Mouse (Mus musculus): Measurements from ENCODE around the gene Olfr1366. TPM values are rescaled to one million over a fixed set of nuclear protein-coding genes. Genes with fewer than 3 reads are reported as not detected.

Gene Olfr1366
- 0.14 and 0.18 TPM in 2 replicates for polyA plus RNA-seq (2015; fragmentation: Nextera tagmentation; extraction: Ambion mirVana)

DNA sequence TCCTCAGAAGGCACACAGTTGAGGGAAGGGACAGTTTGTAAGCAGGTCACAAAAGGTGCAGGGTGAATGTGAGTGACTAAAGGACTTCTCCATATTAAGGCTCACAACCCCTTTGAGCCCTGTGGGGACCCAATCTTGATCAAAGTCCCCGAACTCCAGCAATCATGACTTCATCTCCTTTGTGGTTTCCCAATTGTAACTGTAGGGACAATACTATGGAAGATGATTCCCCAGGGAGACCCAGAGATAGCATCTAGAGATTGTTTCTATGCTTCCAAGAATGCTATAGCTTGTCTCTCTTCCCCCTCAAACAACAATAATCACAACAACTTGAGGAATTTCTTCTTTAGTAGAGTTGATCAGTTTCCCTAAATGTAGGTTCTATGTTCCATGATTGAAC lies at the start of gene Olfr1366:
Olfr1366 (minus strand) TSS at position 101 of the 400 bp plus-strand sequence.
- no peaks in the 10 kb centered on the region for H3K4me1 ChIP-seq (ENCODE audit: control insufficient read depth, insufficient read depth, low read length)
- ATAC-seq (ENCODE audit: insufficient read depth, low FRiP score) = no peak
- no peaks in the 10 kb centered on the region for H3K27me3 ChIP-seq (ENCODE audit: control insufficient read depth, insufficient read depth, low read length)
- H3K9me3 ChIP-seq (replicated peaks; ENCODE audit: control insufficient read depth, low read length) = no peaks in the 10 kb centered on the region
- no peak within 1 kb of the TSS for H3K4me2 ChIP-seq (ENCODE audit: low read depth, low read length)
- no peak within 1 kb of the TSS for H3K27ac ChIP-seq (ENCODE audit: low read length)
- no peaks in the 10 kb centered on the region for H3K36me3 ChIP-seq (ENCODE audit: control insufficient read depth, insufficient read depth, low read length)
- 77% methylated on average over 1 of the region's 1 CpGs for WGBS
- no peak within 1 kb of the TSS for H3K9ac ChIP-seq (ENCODE audit: low read length)
- no peak within 1 kb of the TSS for H3K4me3 ChIP-seq (replicated peaks; ENCODE audit: low read length)

DNA sequence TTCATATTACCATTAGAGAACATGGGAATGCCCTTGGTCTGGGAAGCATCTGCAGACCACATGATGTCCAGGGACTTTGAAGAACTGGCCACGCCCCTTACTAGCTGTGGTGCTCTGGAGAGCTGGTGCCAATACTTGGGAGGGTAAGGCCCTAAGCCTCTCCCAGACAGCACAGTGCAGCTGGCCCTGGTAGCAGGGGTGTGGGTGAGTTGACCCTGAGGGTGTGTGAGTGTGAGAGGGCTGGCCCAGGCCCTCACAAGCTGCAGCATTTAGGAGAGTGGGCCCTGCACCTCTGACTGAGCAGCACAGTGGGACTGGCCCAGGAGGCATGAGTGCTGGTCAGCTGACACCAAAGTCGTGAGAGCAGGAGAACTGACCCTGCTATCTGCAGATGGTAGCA lies 49.0 kb upstream of the Olfr1366 start:
- Histone ChIP-seq H3K4me3 (replicated peaks; ENCODE audit: low read length) (no peak overlapping the region), H3K4me2 (ENCODE audit: low read depth, low read length) (no peak overlapping the region), H3K27me3 (ENCODE audit: control insufficient read depth, insufficient read depth, low read length) (no peaks in the 10 kb centered on the region), H3K4me1 (ENCODE audit: control insufficient read depth, insufficient read depth, low read length) (no peaks in the 10 kb centered on the region), H3K27ac (ENCODE audit: low read length) (no peak overlapping the region), H3K36me3 (ENCODE audit: control insufficient read depth, insufficient read depth, low read length) (no peaks in the 10 kb centered on the region), H3K9ac (ENCODE audit: low read length) (no peak overlapping the region), H3K9me3 (replicated peaks; ENCODE audit: control insufficient read depth, low read length) (0 out of 2 replicates have a peak, but pooled peaks cover 3% of the 10 kb centered on the region)
- WGBS = 46% methylated on average over 2 of the region's 2 CpGs
- ATAC-seq (ENCODE audit: insufficient read depth, low FRiP score) = no peak; the same call in 1 of the 2 replicates

DNA sequence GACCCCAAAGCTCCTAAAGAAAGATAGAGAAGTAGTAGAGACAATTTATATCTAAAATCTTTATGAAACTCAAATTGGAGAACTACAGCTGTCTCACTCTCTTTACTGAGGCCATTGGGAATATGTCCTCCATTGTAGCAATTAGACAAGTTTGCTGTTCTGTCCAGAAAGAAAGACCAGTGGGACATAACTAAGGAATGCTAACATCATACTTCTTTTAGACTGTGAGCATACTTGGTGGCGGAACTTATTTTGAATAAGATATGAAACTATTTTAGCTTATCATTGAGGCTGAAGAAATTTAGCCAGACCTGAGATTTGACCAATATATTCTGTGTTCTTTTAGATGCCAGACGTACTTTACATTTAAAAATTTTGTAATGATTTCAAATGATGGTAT lies 39.1 kb upstream of the Olfr1366 start, which contains the start of gene Olfr1364:
Olfr1364 (minus strand) TSS at position 101 of the 400 bp plus-strand sequence.
- no peak for ATAC-seq (ENCODE audit: insufficient read depth, low FRiP score)

DNA sequence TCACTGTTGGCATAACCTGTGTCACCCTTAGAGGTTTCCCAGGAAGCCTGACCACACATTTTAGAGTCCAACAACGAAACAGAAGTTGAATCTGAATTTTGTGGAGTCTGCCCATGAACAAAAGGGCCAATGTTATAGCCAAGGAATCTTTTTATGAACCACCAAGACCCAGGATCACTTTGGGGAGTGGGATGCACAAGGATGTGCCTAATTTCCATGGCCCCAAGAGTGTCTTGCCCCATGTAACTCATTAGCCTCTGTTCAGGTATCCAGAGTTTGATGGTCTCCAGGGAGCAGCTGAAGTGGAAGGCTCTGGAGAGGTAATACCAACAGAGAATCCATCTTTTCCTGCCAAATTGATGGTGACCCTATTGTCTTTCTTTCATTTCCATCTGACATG lies 17.2 kb upstream of the Olfr1366 start, which contains the start of gene Olfr1535:
Olfr1535 (minus strand) TSS at position 101 of the 400 bp plus-strand sequence.
- Histone ChIP-seq H3K4me3 (replicated peaks; ENCODE audit: low read length) (no peak within 1 kb of the TSS), H3K9ac (ENCODE audit: low read length) (no peak within 1 kb of the TSS), H3K27me3 (ENCODE audit: control insufficient read depth, insufficient read depth, low read length) (no peaks in the 10 kb centered on the region), H3K4me2 (ENCODE audit: low read depth, low read length) (no peak within 1 kb of the TSS), H3K36me3 (ENCODE audit: control insufficient read depth, insufficient read depth, low read length) (no peaks in the 10 kb centered on the region), H3K4me1 (ENCODE audit: control insufficient read depth, insufficient read depth, low read length) (no peaks in the 10 kb centered on the region), H3K27ac (ENCODE audit: low read length) (no peak within 1 kb of the TSS), H3K9me3 (replicated peaks; ENCODE audit: control insufficient read depth, low read length) (no peaks in the 10 kb centered on the region)
- no peak for ATAC-seq (ENCODE audit: insufficient read depth, low FRiP score)
- WGBS = 51% methylated on average over 1 of the region's 1 CpGs

More for the DNA sequence above, 39.1 kb upstream of the Olfr1366 start, which contains the start of gene Olfr1364:
- 86% methylated on average over 2 of the region's 2 CpGs for WGBS
- Histone ChIP-seq H3K27ac (ENCODE audit: low read length) (no peak within 1 kb of the TSS), H3K36me3 (ENCODE audit: control insufficient read depth, insufficient read depth, low read length) (no peaks in the 10 kb centered on the region), H3K4me2 (ENCODE audit: low read depth, low read length) (no peak within 1 kb of the TSS), H3K9ac (ENCODE audit: low read length) (no peak within 1 kb of the TSS), H3K4me3 (replicated peaks; ENCODE audit: low read length) (no peak within 1 kb of the TSS), H3K27me3 (ENCODE audit: control insufficient read depth, insufficient read depth, low read length) (no peaks in the 10 kb centered on the region), H3K9me3 (replicated peaks; ENCODE audit: control insufficient read depth, low read length) (no peaks in the 10 kb centered on the region), H3K4me1 (ENCODE audit: control insufficient read depth, insufficient read depth, low read length) (no peaks in the 10 kb centered on the region)

DNA sequence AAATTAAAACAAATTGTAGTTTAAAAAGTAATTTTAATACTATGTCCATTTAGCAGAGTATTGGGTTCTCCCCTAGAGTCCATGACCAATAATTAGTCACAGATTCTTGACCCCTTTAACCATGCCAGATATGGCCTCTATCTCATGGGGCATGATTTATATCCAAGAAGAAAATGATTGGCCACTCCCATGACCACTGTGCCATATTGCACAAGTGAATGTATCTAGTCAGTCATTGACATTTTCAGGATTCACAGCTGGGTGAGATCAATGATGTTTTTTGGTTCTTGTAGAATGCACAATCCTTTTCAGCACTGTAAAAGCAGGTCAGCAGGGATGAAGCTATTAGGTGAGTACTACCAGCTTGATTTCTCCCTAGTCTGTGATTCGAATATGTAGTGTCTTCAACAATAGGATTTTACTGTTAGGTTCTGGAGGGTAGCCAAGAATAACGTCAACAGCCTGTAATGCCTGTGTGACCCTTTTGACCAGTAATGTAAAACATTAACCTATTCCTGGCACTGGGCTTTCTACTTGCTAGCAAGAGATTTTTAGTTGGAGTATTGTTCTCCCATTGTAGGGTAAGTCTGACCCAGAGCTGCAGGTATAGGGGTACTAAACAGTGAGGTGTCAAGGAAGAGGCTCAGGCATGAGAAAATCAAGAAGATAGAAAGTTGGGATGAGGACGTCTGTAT lies 8.0 kb upstream of the Olfr1366 start:
- no peak overlapping the region for H3K27ac ChIP-seq (ENCODE audit: low read length)
- no peak for ATAC-seq (ENCODE audit: insufficient read depth, low FRiP score)
- H3K4me2 ChIP-seq (ENCODE audit: low read depth, low read length) = no peak overlapping the region
- H3K9me3 ChIP-seq (replicated peaks; ENCODE audit: control insufficient read depth, low read length) = no peaks in the 10 kb centered on the region
- no peak overlapping the region for H3K4me3 ChIP-seq (replicated peaks; ENCODE audit: low read length)
- H3K9ac ChIP-seq (ENCODE audit: low read length) = no peak overlapping the region
- WGBS = 36% methylated on average over 3 of the region's 3 CpGs
- no peaks in the 10 kb centered on the region for H3K4me1 ChIP-seq (ENCODE audit: control insufficient read depth, insufficient read depth, low read length)
- H3K27me3 ChIP-seq (ENCODE audit: control insufficient read depth, insufficient read depth, low read length) = no peaks in the 10 kb centered on the region
- no peaks in the 10 kb centered on the region for H3K36me3 ChIP-seq (ENCODE audit: control insufficient read depth, insufficient read depth, low read length)

DNA sequence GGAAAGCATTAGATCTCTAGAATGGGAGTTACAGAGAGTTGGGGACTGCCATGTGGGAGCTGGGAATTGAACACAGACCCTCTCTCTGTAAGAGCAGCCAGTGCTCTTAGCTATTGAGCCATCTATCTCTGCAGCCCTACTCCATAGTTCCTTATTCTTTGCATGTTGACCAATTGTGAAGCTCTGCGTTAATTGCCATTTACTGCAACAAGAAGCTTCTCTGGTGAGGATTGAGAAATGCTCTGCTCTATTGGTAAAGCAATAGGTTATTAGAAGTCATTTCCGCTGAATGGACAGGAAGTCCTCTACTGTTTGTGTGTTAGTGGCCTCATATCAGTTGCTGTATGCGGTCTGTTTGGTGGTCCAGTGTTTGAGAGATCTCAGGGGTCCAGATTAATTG lies 6.9 kb upstream of the Olfr1366 start:
- no peak overlapping the region for H3K9ac ChIP-seq (ENCODE audit: low read length)
- no peaks in the 10 kb centered on the region for H3K4me1 ChIP-seq (ENCODE audit: control insufficient read depth, insufficient read depth, low read length)
- no peaks in the 10 kb centered on the region for H3K27me3 ChIP-seq (ENCODE audit: control insufficient read depth, insufficient read depth, low read length)
- no peaks in the 10 kb centered on the region for H3K9me3 ChIP-seq (replicated peaks; ENCODE audit: control insufficient read depth, low read length)
- no peak overlapping the region for H3K4me2 ChIP-seq (ENCODE audit: low read depth, low read length)
- no peak for ATAC-seq (ENCODE audit: insufficient read depth, low FRiP score)
- H3K36me3 ChIP-seq (ENCODE audit: control insufficient read depth, insufficient read depth, low read length) = no peaks in the 10 kb centered on the region
- WGBS = 86% methylated on average over 3 of the region's 3 CpGs
- H3K4me3 ChIP-seq (replicated peaks; ENCODE audit: low read length) = no peak overlapping the region
- H3K27ac ChIP-seq (ENCODE audit: low read length) = no peak overlapping the region

DNA sequence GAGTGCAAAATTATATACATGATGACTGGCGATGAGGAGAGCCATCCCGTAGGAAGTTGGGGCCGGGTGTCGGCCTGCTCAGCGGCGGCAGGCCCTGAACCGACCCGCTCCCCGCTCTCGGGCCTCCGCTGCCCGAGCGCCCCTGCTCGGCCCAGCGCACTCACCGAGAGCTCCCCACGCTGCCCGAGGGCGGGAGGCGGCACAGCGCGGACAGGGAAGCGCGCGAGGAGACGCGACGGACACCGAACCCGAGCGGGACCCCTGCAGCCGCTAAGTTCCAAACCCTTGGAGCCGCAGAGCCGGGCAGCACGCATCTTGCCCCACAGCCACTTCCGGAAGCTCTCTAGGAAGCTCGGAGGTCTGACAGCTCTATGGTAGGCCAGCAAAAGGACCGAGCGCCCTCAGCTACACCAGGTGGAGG lies 11.8 kb downstream of the Olfr1366 start, which contains the start of gene Zkscan8:
Zkscan8 (minus strand) TSS at position 340 of the 421 bp plus-strand sequence.
- peak within 1 kb of the TSS; percentile 93 for H3K4me3 ChIP-seq (replicated peaks; ENCODE audit: low read length)
- H3K27ac ChIP-seq (ENCODE audit: low read length) = peak within 1 kb of the TSS; percentile 95
- H3K4me2 ChIP-seq (ENCODE audit: low read depth, low read length) = peak within 1 kb of the TSS; percentile 73
- no peaks in the 10 kb centered on the region for H3K27me3 ChIP-seq (ENCODE audit: control insufficient read depth, insufficient read depth, low read length)
- H3K9ac ChIP-seq (ENCODE audit: low read length) = peak within 1 kb of the TSS; percentile 100
- H3K4me1 ChIP-seq (ENCODE audit: control insufficient read depth, insufficient read depth, low read length) = peaks cover 4% of the 10 kb centered on the region; the same call in 1 of the 2 replicates
- peak; percentile 99 for ATAC-seq (ENCODE audit: insufficient read depth, low FRiP score)
- H3K9me3 ChIP-seq (replicated peaks; ENCODE audit: control insufficient read depth, low read length) = no peaks in the 10 kb centered on the region
- under 1% methylated on average over 39 of the region's 39 CpGs for WGBS
- peaks cover 4% of the 10 kb centered on the region; the same call in 1 of the 2 replicates for H3K36me3 ChIP-seq (ENCODE audit: control insufficient read depth, insufficient read depth, low read length)

DNA sequence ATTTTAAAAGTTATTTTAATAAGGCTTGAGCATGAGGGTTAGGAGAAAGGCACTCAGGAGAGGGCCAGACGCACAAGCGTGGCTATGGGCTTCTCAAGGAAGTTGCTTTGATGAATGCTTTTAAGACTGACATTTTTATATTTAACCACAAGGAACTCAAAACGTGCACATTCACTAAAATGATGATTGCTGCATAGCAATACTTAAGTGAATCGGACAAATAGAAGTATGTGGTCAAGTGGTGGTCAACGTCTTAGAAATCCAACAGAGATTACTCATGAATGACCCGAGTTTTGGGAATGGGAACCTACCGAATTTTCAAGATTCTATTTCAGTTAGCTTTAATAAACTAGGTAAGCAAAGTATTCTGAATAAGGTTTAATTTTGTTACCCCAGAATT lies 12.5 kb downstream of the Olfr1366 start:
- Histone ChIP-seq H3K9me3 (replicated peaks; ENCODE audit: control insufficient read depth, low read length) (no peaks in the 10 kb centered on the region), H3K4me1 (ENCODE audit: control insufficient read depth, insufficient read depth, low read length) (peaks cover 4% of the 10 kb centered on the region; the same call in 1 of the 2 replicates), H3K36me3 (ENCODE audit: control insufficient read depth, insufficient read depth, low read length) (peaks cover 4% of the 10 kb centered on the region; the same call in 1 of the 2 replicates), H3K27ac (ENCODE audit: low read length) (no peak overlapping the region), H3K27me3 (ENCODE audit: control insufficient read depth, insufficient read depth, low read length) (no peaks in the 10 kb centered on the region), H3K9ac (ENCODE audit: low read length) (peak overlapping the region; percentile 46), H3K4me3 (replicated peaks; ENCODE audit: low read length) (peak overlapping the region; percentile 93), H3K4me2 (ENCODE audit: low read depth, low read length) (peak overlapping the region; percentile 73)
- no peak for ATAC-seq (ENCODE audit: insufficient read depth, low FRiP score)
- whole genome bisulfite sequencing = 40% methylated on average over 7 of the region's 7 CpGs

DNA sequence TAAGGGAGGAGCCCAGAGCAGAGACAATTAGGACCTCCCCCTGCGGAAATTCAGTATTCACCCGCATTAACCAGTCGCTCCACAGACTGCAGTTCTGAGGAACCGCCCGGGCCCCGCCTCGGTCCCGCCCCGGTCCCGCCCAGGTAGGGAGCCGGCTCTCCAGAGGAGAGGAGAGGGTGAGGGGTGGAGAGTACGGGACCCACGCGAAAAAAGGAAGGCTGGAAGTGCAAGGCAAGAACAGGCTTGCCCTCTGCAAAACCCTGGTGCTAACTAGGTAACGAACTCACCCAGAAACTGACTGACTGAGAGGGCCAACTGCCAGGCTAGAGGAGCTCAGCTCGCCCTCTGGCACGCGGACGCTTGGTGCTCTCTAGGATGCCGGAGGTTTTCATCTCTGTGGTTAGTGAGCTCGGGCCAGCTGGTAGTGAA lies 36.4 kb downstream of the Olfr1366 start:
- WGBS = under 1% methylated on average over 21 of the region's 21 CpGs
- ATAC-seq (ENCODE audit: insufficient read depth, low FRiP score) = peak; percentile 100

More for the DNA sequence above, 36.4 kb downstream of the Olfr1366 start:
- Histone ChIP-seq H3K36me3 (ENCODE audit: control insufficient read depth, insufficient read depth, low read length) (no peaks in the 10 kb centered on the region), H3K4me1 (ENCODE audit: control insufficient read depth, insufficient read depth, low read length) (0 out of 2 replicates have a peak, but pooled peaks cover 6% of the 10 kb centered on the region), H3K4me3 (replicated peaks; ENCODE audit: low read length) (peak overlapping the region; percentile 70), H3K27me3 (ENCODE audit: control insufficient read depth, insufficient read depth, low read length) (no peaks in the 10 kb centered on the region), H3K27ac (ENCODE audit: low read length) (peak overlapping the region; percentile 86), H3K9me3 (replicated peaks; ENCODE audit: control insufficient read depth, low read length) (no peaks in the 10 kb centered on the region), H3K9ac (ENCODE audit: low read length) (peak overlapping the region; percentile 81), H3K4me2 (ENCODE audit: low read depth, low read length) (peak overlapping the region; percentile 72)

Measured in stomach, embryonic 16.5 days (tissue).